Mouse (Mus musculus) hindbrain, embryonic 12.5 days (tissue): ENCODE measurements around the gene Rdh11. TPM values are rescaled to one million over a fixed set of nuclear protein-coding genes. Genes with fewer than 3 reads are reported as not detected.
A peak's percentile ranks its signal among the peaks of the same experiment; 100 is the strongest.

Experiments
- ATAC-seq: fragments of 200-750 bp; cut with Nextera tagmentation; 2 replicates; pipeline ENCODE4 v1.8.0; 2017; ENCODE audit warnings: moderate TSS enrichment; ENCODE audit not compliant: low FRiP score
- H3K27ac ChIP-seq: fragments of 300-500 bp; sonication (generic); 2 replicates; pipeline ENCODE4 v1.5.1; 2016; ENCODE audit warnings: mild to moderate bottlenecking
- H3K27me3 ChIP-seq: fragments of 300-500 bp; sonication (generic); 2 replicates; pipeline ENCODE4 v1.6.1; 2016; ENCODE audit warnings: mild to moderate bottlenecking
- H3K36me3 ChIP-seq: fragments of 300-500 bp; sonication (generic); 2 replicates; pipeline ENCODE4 v1.6.1; 2016; ENCODE audit warnings: mild to moderate bottlenecking
- H3K4me1 ChIP-seq: fragments of 300-500 bp; sonication (generic); 2 replicates; pipeline ENCODE4 v1.6.1; 2016
- H3K4me2 ChIP-seq: fragments of 300-500 bp; sonication (generic); replicated peaks from 2 replicates; pipeline ENCODE4 v1.6.1; 2016; ENCODE audit warnings: mild to moderate bottlenecking
- H3K4me3 ChIP-seq: fragments of 300-500 bp; sonication (generic); 2 replicates; pipeline ENCODE4 v1.5.1; 2016; ENCODE audit warnings: mild to moderate bottlenecking
- H3K9ac ChIP-seq: fragments of 300-500 bp; sonication (generic); 2 replicates; pipeline ENCODE4 v1.6.1; 2016; ENCODE audit warnings: mild to moderate bottlenecking, moderate library complexity
- H3K9me3 ChIP-seq: fragments of 300-500 bp; sonication (generic); replicated peaks from 2 replicates; pipeline ENCODE4 v1.6.1; 2016; ENCODE audit warnings: mild to moderate bottlenecking
- whole genome bisulfite sequencing: fragments of 180-500 bp; shearing (Covaris S2); methylation state at CpG from one replicate; pipeline ENCODE4 v1.1.7; 2016; 5-methylcytosine and 5-hydroxymethylcytosine counted together
- polyA plus RNA-seq: library from polyadenylated mRNA; unstranded; fragments of >200 nt; fragmentation: Nextera tagmentation; extraction: Ambion mirVana; gene quantifications from 2 replicates; pipeline ENCODE4 v1.2.1, GENCODE M21; 2016

Gene Rdh11
- polyA plus RNA-seq, 1 experiment from 2014 or later, result 28.9 TPM

- Histone ChIP-seq H3K4me3 (no peak overlapping the region), H3K36me3 (no peaks in the 10 kb centered on the region), H3K27me3 (peaks cover 32% of the 10 kb centered on the region), H3K27ac (no peak overlapping the region), H3K9ac (no peak overlapping the region), H3K4me2 (no peak overlapping the region), H3K4me1 (peaks cover 7% of the 10 kb centered on the region), H3K9me3 (no peaks in the 10 kb centered on the region)
- 38% methylated on average over 4 of the region's 4 CpGs for WGBS
- ATAC-seq, result no peak
Measured at GRCm38 (mm10) chr12:79135105-79135504, 57.0 kb downstream of the Rdh11 start.

DNA sequence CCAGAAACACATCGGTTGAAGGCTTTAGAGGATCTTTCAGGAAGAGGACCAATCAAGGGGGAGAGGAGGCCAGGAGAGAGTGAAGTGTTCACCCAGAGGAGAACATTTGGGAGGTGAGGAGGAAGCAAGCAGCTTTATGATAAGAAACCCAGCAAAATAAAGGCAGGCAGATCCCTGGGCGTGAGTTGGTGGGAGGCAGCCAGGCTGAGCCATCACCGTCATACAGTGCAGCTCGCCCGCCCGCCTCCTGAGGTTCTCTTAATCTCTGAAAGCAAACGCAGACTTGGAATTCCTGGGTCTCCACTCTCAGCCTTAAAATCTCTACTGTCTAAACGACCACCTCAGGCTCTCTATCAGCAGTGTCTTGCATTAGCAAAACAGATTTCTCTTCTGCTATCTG lies 57.4 kb downstream of the Rdh11 start:
- 43% methylated on average over 8 of the region's 8 CpGs for WGBS
- no peak overlapping the region for H3K9ac ChIP-seq
- H3K27me3 ChIP-seq, result peaks cover 35% of the 10 kb centered on the region
- ATAC-seq, result no peak
- H3K4me2 ChIP-seq, result no peak overlapping the region
- H3K36me3 ChIP-seq, result no peaks in the 10 kb centered on the region
- H3K27ac ChIP-seq, result no peak overlapping the region
- H3K4me3 ChIP-seq, result no peak overlapping the region
- peaks cover 7% of the 10 kb centered on the region for H3K4me1 ChIP-seq
- no peaks in the 10 kb centered on the region for H3K9me3 ChIP-seq

- Histone ChIP-seq H3K27ac (no peak overlapping the region), H3K27me3 (peaks cover 38% of the 10 kb centered on the region), H3K36me3 (no peaks in the 10 kb centered on the region), H3K9me3 (no peaks in the 10 kb centered on the region), H3K4me2 (peak overlapping the region; percentile 92), H3K9ac (peak overlapping the region; percentile 61; the same call in 1 of the 2 replicates), H3K4me3 (peak overlapping the region; percentile 47), H3K4me1 (peaks cover 7% of the 10 kb centered on the region)
- 28% methylated on average over 5 of the region's 5 CpGs for WGBS
- no peak for ATAC-seq
Measured at GRCm38 (mm10) chr12:79131706-79132460, 60.2 kb downstream of the Rdh11 start.

DNA sequence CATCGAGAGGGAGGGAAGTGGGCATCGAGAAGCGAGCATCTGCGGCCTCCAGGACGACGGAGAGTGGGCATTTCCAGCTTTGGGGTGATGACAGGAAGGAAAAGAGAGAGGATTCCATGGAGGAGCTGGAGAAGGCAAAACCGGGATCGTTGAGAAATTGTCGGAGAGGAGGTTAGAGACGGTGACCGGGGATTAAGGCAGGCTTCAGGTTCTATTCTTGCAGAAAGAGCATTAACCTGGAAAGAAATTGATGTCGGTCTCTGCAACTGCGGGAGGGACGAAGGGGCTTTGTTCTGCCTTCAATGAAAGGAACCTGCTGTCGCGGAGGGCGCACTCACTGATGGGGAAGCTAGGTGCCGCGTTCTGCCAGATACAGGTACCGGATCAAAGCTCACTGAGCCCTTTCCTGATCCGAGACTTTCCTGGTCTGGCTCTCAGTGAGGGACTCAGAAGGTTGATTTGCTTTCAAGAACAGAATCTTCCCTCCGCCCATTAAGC lies 60.9 kb downstream of the Rdh11 start:
- Histone ChIP-seq H3K9me3 (no peaks in the 10 kb centered on the region), H3K4me2 (peak overlapping the region; percentile 92), H3K27me3 (peaks cover 38% of the 10 kb centered on the region), H3K9ac (peak overlapping the region; percentile 61), H3K27ac (no peak overlapping the region), H3K36me3 (no peaks in the 10 kb centered on the region), H3K4me3 (peak overlapping the region; percentile 47), H3K4me1 (peaks cover 7% of the 10 kb centered on the region)
- ATAC-seq, result no peak
- WGBS, result under 1% methylated on average over 22 of the region's 22 CpGs

GRCm38 (mm10) chr12:79130299-79131177 lies 61.6 kb downstream of the Rdh11 start, which contains the start of gene Arg2:
Gene Arg2 (plus strand): TSS chr12:79130777.
- H3K4me2 ChIP-seq, result peak within 1 kb of the TSS; percentile 92
- H3K4me1 ChIP-seq, result peaks cover 7% of the 10 kb centered on the region
- no peaks in the 10 kb centered on the region for H3K9me3 ChIP-seq
- WGBS, result under 1% methylated on average over 47 of the region's 47 CpGs
- H3K27ac ChIP-seq, result no peak within 1 kb of the TSS
- peaks cover 38% of the 10 kb centered on the region for H3K27me3 ChIP-seq
- ATAC-seq, result peak; percentile 93
- H3K4me3 ChIP-seq, result peak within 1 kb of the TSS; percentile 47
- peak within 1 kb of the TSS; percentile 61 for H3K9ac ChIP-seq
- H3K36me3 ChIP-seq, result no peaks in the 10 kb centered on the region

Other genes with a start within 250 kb of the Rdh11 start
- gene Tmem229b, start 184.7 kb downstream of the Rdh11 start, polyA plus RNA-seq, result 23.6 and 27.5 TPM in 2 replicates
- 4.9 and 5.7 TPM in 2 replicates for gene Plekhh1, start 163.1 kb downstream of the Rdh11 start, polyA plus RNA-seq
- gene Pigh, start 102.6 kb downstream of the Rdh11 start, polyA plus RNA-seq, result 27.1 and 28.3 TPM in 2 replicates
- 16.4 and 17.6 TPM in 2 replicates for gene Arg2, start 61.5 kb downstream of the Rdh11 start, polyA plus RNA-seq
- gene Vti1b, start 19.6 kb downstream of the Rdh11 start, polyA plus RNA-seq, result 126 and 131 TPM in 2 replicates
- gene Rdh12, start 16.6 kb upstream of the Rdh11 start, polyA plus RNA-seq, result 1.1 and 1.5 TPM in 2 replicates
- gene Zfyve26, start 104.0 kb upstream of the Rdh11 start, polyA plus RNA-seq, result 15.0 and 15.8 TPM in 2 replicates
- 4.3 and 5.2 TPM in 2 replicates for gene Rad51b, start 105.0 kb upstream of the Rdh11 start, polyA plus RNA-seq